Mouse (Mus musculus): ENCODE data around the gene Creg1.

Creg1 gene

DNA sequence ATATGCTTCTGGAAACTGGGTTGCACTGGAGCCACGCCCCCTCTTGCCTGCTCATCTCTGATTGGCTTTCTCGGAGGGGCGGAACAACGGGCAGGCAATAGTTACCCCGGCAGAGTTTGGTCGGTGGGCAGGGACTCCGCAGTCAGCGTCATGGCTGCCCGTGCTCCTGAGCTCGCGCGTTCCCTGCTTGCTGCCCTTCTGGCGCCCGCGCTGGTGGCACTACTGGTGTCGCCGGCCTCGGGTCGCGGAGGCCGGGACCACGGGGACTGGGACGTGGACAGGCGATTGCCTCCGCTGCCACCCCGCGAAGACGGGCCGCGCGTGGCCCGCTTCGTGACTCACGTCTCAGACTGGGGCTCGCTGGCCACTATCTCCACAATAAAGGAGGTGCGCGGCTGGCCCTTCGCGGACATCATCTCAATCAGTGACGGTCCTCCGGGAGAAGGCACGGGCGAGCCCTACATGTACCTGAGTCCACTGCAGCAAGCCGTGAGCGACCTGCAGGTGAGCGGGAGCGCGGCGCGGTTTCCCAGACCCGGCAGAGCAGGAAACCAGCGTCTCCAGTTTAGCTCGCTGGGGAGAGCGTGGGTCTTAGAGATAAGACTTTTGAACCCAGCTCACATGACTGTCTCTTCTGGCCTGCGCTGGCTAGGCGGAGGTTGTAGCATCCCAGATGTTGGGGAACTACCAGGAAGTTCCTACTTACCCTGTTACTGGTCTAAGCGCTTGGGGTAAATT, at the start of gene Creg1:
Gene Creg1 (plus strand): TSS at position 112 of the 738 bp plus-strand sequence.
- peak; percentile 91 for DNase-seq (ENCODE audit: extremely low spot score, low spot score)

DNA sequence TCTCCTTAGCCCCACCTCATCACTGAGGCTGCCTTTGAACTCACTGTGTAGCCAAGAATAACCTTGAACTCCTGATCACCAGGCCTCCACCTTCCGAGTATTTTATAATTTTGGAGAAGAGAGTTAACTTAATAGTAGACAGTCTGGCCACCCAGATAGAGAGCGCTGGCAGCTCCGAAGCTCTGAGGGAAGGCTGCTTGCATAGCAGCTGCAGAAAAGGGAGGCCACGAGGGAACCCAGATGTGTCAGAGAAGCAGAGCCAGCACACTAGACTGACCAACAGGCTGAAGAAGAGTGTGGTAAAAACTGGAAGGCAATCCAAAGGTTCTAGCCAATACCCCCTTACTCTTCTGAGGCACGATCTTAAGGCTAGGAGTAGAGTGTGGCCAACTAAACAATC, 49.7 kb upstream of the Creg1 start:
- no peak for DNase-seq (ENCODE audit: extremely low spot score, low spot score)

DNA sequence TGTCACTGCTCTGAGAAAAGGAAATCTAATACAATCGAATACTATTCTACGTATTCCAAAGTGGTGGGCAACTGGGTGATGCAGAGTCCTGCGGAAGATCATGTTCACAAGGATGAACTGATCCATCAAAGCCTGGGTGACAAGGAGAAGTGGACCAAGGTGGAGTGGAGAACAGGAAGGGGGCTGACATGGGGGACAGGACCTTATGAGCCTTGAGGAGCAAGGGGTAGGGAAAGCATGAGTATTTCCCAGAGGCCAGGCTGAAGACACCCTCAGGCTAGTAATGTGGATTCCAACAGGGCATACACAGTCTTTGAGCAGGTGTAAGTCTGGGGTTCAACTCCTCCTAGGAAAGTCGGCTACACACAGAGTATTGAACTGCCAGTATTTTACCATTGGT, 47.1 kb upstream of the Creg1 start:
- no peak for DNase-seq (ENCODE audit: extremely low spot score, low spot score)

DNA sequence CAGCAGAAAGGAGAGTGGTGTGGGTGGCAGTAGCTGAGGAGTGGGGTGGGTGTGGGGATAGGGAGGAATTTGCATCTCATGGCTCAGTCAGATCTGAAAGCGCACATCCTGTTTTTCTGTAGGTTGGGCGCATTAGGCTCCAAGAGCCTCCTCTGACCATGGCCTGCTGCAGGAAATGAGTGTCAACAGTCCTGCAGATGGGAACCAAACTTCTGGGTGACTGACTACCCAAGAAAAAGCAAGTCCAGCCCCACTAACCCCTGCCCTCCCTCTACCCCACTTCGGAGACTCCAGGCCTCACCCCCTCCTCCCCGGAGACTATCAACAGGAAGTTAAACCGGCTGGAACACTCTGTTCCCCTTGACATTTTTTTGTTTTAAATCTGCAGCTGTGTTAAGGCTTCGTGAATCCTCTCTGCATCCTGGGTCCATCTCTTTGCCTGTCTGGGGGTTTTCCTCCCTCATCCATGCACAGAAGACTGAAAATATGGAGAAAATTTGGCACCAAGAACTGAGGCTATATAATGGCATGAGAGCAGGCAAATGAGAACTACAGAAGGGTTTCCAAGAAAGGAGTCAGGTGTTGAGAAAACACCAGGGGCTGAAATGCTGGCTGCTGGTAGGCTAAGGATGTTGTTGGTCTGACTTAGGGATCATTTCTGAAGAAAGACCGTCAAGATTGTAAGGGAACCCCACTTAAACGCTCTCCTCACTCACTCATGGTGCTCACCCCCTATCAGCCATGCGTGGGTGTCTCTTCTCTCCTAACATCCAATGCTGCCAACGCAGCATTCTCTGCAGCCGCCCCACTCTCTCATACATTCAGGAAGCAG, 45.6 kb upstream of the Creg1 start:
- no peak for DNase-seq (ENCODE audit: extremely low spot score, low spot score)

DNA sequence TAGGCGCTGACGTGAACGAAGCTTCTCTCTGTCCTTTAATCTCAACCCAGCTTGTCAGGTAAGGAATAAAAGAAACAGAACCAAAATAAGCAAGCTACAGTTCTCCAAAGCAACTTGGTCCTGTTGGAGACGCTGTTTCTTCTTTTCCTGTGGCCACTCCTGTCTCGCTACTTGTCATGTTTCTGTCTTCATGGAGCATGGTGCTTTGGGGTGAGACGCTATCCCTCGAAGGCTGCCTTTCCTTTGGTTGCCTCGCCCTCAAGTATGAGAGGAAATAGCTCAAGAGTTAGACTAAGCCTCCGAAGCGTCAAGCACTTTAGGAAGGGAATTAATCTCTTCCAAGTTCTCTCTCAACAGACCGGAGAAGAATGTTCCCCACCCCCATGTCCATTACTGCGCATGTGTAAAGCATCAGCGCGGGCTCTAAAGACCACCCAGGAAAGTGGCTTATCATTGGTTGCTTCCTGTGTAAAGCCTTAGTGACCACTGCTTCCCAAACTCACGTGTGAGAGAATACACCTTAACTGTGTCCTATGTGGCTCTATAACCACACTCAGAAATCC, 44.9 kb upstream of the Creg1 start:
- no peak for DNase-seq (ENCODE audit: extremely low spot score, low spot score)

DNA sequence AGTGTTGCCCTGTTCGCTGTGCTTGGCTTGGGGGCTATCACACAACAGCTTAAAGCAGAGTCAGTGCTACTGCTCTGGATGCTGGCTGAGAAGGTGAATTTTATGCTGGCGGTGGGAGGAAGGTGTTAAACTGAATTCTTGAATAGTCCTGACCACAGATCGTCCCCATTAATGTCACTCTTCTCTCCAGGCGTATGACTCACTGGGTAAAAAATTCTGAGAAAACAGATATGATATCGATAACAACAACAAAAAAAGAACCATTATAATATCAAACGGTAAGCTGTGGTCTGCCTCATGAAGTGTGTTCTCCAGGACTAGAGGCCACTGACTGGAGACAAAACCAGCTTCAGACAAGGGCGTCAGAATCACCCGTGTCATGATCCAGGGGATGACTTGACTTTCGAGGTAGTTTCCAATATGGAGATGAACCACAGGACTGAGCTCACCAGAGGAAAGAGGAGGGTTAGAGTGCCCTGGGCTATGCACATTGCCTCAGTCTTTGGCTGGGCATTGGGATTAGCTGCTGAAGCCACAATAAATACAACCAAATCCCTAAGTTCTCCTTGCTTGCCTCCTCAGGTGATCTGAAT, 40.9 kb upstream of the Creg1 start:
- no peak for DNase-seq (ENCODE audit: extremely low spot score, low spot score)

DNA sequence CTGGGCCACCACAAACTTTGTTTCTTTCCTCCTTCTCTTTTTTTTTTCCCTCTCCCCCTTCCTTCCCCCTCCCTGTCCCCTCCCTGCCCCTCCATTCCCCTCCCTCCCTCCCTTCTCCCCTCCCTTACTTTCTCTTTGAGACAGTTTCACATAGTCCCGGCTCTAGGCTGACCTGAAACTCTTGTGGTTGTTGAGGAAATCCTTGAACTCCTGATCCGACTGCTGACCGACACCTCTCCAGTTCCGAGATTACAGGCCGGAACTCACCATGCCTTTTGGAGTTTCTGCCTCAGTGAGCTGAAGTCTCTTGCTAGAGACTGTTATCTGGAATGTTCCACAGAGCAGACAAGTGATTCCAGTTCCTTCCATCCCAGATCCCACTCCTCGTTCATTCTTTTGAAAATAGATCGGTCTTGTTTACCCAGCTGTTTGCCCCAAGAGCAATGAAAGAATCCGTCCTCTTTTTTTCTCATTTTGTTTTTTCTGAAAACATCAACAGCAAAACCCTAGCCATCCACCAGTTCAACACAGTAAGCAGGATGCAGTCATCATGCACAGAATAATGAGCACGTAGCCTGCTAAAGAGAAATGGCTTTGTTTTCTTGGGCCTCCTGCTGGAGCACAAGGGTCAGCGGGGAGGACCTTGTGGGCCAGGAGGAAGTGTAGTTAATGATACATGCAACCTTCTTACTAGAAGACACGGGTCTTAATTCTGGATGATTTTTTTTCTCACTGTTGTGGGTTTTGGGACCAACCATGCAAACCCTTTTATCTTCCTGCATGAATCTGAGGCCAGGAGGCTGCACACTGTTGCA, 39.1 kb upstream of the Creg1 start:
- no peak for DNase-seq (ENCODE audit: extremely low spot score, low spot score)

DNA sequence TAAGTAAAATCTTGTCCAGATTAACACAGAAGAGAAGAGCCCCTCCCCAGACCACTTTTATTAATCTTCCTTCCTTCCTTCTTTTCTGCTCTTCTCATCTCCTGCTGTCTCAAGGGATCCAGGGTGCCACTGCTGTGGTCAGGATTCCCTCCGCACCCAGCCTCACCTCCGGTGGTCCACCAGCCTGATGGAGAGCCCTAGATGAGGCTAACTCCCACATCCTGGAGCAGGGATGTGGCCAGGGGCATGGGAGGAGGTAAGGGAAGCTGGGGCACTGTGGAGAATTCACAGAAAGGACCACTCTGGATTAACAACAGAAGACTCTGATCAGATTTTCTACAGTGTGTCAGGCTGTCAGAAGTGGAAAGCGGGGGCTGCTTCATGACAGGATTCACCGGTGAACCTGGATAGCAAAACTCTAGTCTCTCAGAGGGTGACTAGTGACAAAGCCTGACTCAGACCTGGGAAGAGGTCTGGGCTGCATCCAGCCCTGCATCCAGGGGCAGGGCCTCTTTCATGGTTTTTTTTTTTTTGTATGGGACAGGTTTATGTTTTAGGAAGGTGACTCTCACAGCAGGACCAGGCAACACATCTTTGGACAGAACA, 38.4 kb upstream of the Creg1 start:
- DNase-seq (ENCODE audit: extremely low spot score, low spot score), result no peak

DNA sequence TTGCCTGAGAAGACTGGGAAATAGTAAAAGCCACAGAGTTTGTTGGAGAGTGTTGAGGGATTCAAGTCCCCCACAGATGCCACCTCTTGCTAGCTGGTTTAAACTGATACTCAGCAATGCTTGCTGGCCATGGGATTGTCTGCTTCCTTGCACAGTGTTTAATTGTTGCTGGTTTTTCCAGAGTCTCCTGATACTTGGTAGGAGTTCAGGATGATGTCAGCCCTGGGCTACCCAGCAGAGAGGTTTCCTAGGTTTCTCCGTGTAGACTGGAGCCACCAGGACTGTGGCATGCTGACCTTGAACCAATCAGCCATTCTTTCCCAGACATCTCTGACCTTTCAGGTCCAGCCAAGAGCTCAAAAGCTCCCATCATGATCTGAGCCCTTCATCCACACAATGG, 36.6 kb upstream of the Creg1 start:
- DNase-seq (ENCODE audit: extremely low spot score, low spot score), result no peak

DNA sequence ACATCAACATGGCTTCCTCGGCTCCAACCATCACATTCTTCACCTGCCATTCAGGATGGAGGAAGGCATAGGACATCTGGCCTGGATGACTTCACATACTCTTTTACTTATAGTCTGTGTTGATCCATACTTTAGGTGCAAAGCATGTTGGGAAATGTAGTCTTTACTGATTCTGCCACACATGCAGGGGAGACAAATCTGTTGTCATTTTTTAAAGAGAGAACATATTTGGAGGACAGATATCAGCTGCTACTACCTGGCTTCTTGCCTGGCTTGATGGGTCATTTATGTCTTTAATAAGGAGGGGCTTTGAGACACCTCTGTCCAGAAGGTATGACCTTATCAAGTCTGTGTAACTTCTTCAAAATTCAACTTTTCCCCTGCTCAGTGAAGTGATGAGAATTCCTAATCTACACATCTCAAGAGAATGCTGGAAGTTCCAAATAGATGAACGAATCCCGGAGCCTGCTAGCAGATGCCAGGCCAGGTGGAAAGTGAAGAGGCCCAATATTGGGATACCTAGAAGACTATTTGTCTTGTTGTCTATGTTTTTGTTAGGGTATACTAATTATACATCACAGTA, 35.4 kb upstream of the Creg1 start:
- no peak for DNase-seq (ENCODE audit: extremely low spot score, low spot score)

DNA sequence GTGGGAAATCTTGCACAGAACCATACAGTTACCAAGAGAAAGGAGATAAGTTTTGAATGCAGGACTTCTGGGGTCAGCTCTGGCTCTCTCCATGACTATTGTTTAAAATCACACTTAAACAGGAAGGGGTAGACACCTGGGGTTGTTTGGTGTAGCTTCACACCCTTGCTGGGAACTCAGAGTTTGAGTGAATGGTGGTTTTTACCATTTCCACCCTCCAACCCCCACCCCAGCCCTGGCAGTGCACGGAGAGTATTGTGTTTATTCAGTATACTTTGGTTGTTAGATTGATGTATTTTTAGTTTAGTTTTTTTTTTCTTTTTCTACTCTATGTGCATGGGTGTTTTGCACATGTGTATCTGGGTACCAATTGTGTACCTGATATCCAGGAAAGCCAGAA, 33.4 kb upstream of the Creg1 start:
- no peak for DNase-seq (ENCODE audit: extremely low spot score, low spot score)

DNA sequence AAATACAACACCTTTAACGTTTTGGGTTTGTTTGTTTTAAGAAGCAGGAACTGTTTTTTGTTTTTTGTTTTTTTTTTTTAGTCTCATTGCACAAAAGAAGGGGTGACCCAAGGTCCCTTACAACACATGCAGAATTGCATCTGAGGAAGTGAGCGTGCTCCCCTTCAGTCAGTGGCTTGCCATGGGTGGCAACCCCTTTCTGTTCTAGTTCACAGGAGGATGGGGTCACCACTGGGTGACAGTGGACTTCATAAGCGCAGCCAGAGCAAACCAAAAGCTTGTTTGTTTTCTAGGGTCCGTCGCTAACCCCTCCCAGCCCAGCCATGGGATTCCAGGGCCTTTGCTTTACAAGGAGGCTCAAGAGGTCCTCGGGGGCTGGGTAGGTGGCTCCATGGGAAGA, 32.0 kb upstream of the Creg1 start:
- no peak for DNase-seq (ENCODE audit: extremely low spot score, low spot score)

DNA sequence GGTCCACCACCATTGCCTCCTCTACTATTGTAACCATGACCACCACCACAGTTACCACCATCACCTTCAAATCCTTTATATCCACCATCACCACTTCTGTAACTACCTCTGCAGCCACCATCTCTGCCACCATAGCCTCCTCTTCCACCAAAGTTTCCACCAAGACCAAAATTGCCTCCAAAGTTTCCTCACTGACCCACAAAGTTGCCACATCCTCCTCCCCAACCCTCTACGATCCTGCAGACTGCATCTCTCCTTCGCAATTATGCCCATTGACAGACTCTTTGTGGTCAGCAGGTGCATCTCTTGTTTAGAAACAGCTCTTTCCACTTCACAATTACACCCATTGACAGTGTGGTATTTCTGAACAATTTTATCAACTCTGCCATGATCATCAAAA, 28.7 kb upstream of the Creg1 start:
- DNase-seq (ENCODE audit: extremely low spot score, low spot score), result no peak

DNA sequence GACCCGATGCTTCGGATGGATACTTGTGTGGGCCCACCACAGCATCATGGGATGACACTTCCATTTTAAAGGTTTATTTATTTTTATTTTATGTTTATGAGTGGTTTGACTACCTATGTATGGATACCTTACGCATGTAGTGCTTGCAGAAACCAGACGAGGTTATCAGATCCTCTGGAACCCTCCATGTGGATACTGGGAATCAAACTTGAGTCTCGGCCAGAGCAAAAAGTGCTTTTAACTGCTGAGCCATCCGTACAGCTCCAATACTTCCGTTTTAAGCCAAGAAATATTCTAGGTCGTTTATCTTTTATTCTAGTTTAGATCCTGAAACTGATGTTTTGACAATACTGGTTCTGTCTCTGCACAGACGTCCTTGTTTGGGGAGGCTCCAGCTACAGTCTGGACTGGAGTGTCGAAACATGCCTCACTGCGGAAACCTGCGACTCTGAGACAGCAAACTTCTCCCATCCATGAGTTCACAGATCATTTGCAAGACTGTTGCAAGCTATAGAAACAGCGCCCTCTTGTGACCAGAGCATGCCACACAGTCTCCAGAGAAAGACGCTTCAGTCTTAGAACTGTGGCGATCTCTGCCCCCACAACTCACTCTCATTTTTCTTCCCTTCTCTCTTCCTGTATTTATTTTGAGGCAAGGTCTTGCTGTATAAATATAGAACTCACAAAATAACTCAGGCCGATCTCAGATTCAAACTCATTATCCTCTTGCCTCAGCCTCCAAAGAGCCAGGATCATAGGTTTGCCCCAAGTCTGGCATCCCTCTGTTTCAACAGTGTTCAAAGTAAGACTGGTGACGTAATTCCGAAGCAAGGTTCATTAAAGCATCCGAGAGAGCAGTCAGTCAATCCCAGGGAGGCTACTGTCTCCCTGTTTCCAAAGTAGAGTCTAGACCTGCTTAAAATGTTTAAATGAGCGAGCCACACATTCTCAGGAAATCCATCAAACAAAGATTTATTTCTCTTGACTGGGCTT, 27.4 kb upstream of the Creg1 start:
- DNase-seq (ENCODE audit: extremely low spot score, low spot score), result peak; percentile 88

DNA sequence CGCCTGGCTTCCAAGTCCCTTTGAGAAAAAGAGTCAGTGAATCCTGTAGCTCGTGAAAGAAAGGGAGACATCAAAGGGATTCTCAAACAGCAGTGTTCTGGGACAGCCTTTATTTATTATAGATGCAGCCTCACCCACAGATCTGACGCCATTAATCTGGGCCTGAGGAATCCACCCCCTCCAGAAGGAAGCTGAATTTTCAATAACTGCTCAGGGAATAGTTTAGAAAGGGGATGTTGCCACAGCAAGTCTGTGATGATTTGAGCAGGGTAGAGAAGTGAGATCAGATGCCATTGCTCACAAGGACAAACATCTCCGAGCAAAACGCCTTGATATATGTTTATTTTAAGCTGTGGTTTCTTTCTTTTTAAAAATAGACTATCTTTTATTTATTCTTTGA, 26.1 kb upstream of the Creg1 start:
- no peak for DNase-seq (ENCODE audit: extremely low spot score, low spot score)

DNA sequence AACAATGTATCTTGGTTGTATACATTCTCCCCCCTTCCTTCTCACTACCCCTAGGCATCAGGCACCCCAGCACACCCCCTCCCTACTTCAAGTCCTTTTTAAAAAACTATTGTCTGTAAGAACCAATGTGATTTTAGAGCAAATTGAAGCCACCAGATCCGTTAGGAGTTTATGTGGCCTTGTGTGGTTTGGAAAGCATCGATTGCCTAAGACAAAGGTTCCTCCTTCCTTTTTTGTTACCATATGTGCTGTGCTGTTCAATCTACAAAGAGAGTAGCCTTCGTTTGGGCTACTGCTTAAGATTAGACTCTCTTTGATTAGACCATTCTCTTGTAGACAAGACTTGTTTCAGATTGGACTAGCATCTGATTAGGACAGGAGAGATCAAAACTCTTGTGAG, 25.7 kb upstream of the Creg1 start:
- no peak for DNase-seq (ENCODE audit: extremely low spot score, low spot score)

DNA sequence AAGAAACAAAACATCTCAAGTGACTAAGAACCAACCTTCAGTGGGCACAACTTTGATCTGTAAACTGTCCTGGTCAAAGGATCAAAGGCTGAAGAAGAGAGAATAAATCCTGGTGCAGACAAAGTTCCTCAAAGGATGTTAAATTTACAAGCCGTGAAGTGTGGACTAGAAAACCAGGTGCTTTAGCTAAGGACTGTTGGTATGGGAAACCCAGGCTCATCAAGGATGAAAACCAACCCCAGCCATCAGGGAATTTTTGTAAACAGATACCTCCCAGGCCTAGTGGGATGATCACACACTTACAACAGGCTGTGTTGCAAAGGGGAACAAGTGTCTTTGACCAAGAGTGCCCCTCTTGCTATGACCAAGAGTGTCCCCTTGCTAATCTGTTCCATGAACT, 24.6 kb upstream of the Creg1 start:
- DNase-seq (ENCODE audit: extremely low spot score, low spot score), result no peak

DNA sequence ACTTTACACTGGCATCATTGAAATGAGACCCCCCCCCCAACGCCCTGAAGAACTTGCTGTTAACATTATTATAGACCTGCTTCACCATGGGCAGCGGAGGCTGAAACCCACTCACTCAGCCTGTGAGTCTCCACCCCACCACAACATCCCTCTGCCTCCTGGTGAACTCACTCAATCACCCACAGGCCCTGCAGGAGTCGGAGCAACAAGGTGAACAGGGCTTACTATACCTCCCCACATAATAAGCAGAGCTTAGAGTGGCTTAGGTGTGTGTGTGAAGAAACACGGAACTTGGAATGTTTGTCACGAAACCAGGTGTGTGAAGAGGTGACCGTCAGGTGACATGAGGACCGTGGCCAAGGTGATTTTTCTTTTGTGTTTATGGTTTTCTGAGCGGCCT, 21.6 kb upstream of the Creg1 start:
- DNase-seq (ENCODE audit: extremely low spot score, low spot score), result no peak

DNA sequence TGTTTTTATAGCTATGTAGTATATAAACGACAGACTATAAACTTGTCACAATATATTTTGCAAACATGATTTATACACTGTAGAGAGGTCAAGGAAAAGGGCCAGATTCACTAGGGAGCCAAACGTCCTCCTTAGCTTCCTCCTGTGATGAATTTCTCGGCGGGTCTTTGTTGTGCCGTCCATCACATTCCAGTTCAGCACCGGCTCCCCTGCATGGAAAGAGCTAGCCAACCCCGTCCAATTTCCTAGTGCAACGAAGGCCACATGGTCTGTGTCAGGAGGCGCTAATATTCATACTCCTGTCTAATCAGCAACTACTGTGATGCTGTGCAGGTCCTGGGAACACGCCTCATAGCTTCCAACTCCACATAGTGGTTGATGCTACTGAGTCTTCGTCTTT, 15.5 kb upstream of the Creg1 start:
- no peak for DNase-seq (ENCODE audit: extremely low spot score, low spot score)
